Mouse (Mus musculus) thymus, postnatal 0 days (tissue): ENCODE data around the gene Ndufc2. TPM values are rescaled to one million over a fixed set of nuclear protein-coding genes. Genes with fewer than 3 reads are reported as not detected.

Source experiments
- DNase-seq: peaks from one replicate; pipeline ENCODE4 v3.0.0-alpha.2; 2015; ENCODE audit warnings: low spot score
- polyA plus RNA-seq: library from polyadenylated mRNA; unstranded; fragments of >200 nt; fragmentation: Nextera tagmentation; extraction: Ambion mirVana; gene quantifications from 2 replicates; pipeline ENCODE4 v1.2.1, GENCODE M21; 2015

Gene Ndufc2
- polyA plus RNA-seq, 1 experiment from 2014 or later, result 485 TPM

- no peak for DNase-seq
Observed at GRCm38 (mm10) chr7:97386806-97387370, 12.9 kb upstream of the Ndufc2 start.

GRCm38 (mm10) chr7:97387561-97388147 is 12.1 kb upstream of the Ndufc2 start:
- no peak for DNase-seq

- no peak for DNase-seq
Observed at GRCm38 (mm10) chr7:97388541-97388940, 11.3 kb upstream of the Ndufc2 start.

GRCm38 (mm10) chr7:97391293-97392078 is 8.3 kb upstream of the Ndufc2 start:
- no peak for DNase-seq

- no peak for DNase-seq
Observed at GRCm38 (mm10) chr7:97392079-97392445, 7.7 kb upstream of the Ndufc2 start.

GRCm38 (mm10) chr7:97394375-97394774 is 5.4 kb upstream of the Ndufc2 start:
- DNase-seq, result no peak

- DNase-seq, result no peak
Observed at GRCm38 (mm10) chr7:97398943-97399342, 860 bp upstream of the Ndufc2 start.

GRCm38 (mm10) chr7:97407145-97407544 is 7.3 kb downstream of the Ndufc2 start:
- no peak for DNase-seq

- DNase-seq, result no peak
Observed at GRCm38 (mm10) chr7:97411106-97411505, 11.3 kb downstream of the Ndufc2 start.

GRCm38 (mm10) chr7:97411575-97411974 is 11.8 kb downstream of the Ndufc2 start:
- no peak for DNase-seq

- no peak for DNase-seq
Observed at GRCm38 (mm10) chr7:97413981-97414380, 14.2 kb downstream of the Ndufc2 start.

GRCm38 (mm10) chr7:97414426-97414825 is 14.6 kb downstream of the Ndufc2 start:
- DNase-seq, result no peak

- no peak for DNase-seq
Observed at GRCm38 (mm10) chr7:97414915-97415687, 15.3 kb downstream of the Ndufc2 start.

GRCm38 (mm10) chr7:97416473-97416872 is 16.7 kb downstream of the Ndufc2 start:
- no peak for DNase-seq

GRCm38 (mm10) chr7:97416906-97417777 is 17.3 kb downstream of the Ndufc2 start, which contains the start of gene Thrsp:
Gene Thrsp (minus strand): TSS chr7:97417730.
- no peak for DNase-seq

- DNase-seq, result no peak
Observed at GRCm38 (mm10) chr7:97418717-97419116, 18.9 kb downstream of the Ndufc2 start.

GRCm38 (mm10) chr7:97419163-97419562 is 19.4 kb downstream of the Ndufc2 start:
- no peak for DNase-seq

- no peak for DNase-seq
Observed at GRCm38 (mm10) chr7:97420406-97420805, 20.6 kb downstream of the Ndufc2 start.

- DNase-seq, result no peak
Observed at GRCm38 (mm10) chr7:97420958-97421651, 21.3 kb downstream of the Ndufc2 start.

- no peak for DNase-seq
Observed at GRCm38 (mm10) chr7:97423754-97424153, 24.0 kb downstream of the Ndufc2 start.
